Mouse (Mus musculus): ENCODE measurements around the gene Arhgap15.

- TF ChIP-seq CTCF (IDR thresholded peaks at IDR 0.05; ENCODE audit: low read depth, low read length), result no peak
- TF ChIP-seq GATA1 (IDR thresholded peaks at IDR 0.05; ENCODE audit: borderline replicate concordance, low read length), result no peak
- TF ChIP-seq POLR2AphosphoS5 (IDR thresholded peaks at IDR 0.05; ENCODE audit: insufficient replicate concordance, low read depth, low read length), result no peak
These were observed 43.0 kb downstream of the Arhgap15 start for GRCm38 (mm10) chr2:43791575-43791974.

Data from G1E (cell line).